Mouse (Mus musculus): ENCODE data around the gene 4931429L15Rik. TPM values are rescaled to one million over a fixed set of nuclear protein-coding genes. Genes with fewer than 3 reads are reported as not detected.

4931429L15Rik gene
- polyA plus RNA-seq, 1 experiment from 2014 or later = not detected

Other genes with a start within 250 kb of the 4931429L15Rik start
- gene Apoa1, start 91.4 kb downstream of the 4931429L15Rik start, polyA plus RNA-seq (2016; fragmentation: Nextera tagmentation; extraction: Ambion mirVana) = 1.1 and 1.6 TPM in 2 replicates
- not detected in 2 replicates for gene Apoc3, start 84.3 kb downstream of the 4931429L15Rik start, polyA plus RNA-seq (2016; fragmentation: Nextera tagmentation; extraction: Ambion mirVana)
- gene Apoa4, start 79.3 kb downstream of the 4931429L15Rik start, polyA plus RNA-seq (2016; fragmentation: Nextera tagmentation; extraction: Ambion mirVana) = not detected in 2 replicates
- gene Apoa5, start 51.4 kb downstream of the 4931429L15Rik start, polyA plus RNA-seq (2016; fragmentation: Nextera tagmentation; extraction: Ambion mirVana) = not detected in 2 replicates
- 61.4 and 66.2 TPM in 2 replicates for gene Zpr1, start 46.9 kb downstream of the 4931429L15Rik start, polyA plus RNA-seq (2016; fragmentation: Nextera tagmentation; extraction: Ambion mirVana)
- 24.9 and 25.8 TPM in 2 replicates for gene Bud13, start 37.0 kb downstream of the 4931429L15Rik start, polyA plus RNA-seq (2016; fragmentation: Nextera tagmentation; extraction: Ambion mirVana)